Mouse (Mus musculus) heart, postnatal 14 days (tissue): ENCODE measurements around the gene Tex48. TPM values are rescaled to one million over a fixed set of nuclear protein-coding genes. Genes with fewer than 3 reads are reported as not detected.

ENCODE experiments used
- DNase-seq, 2 experiments: peaks; one replicate each; pipeline ENCODE4 v3.0.0; 2021 to 2022
- intact Hi-C: fragments of 180-260 bp; cut with DNase I; formaldehyde crosslinking; loops from one replicate; pipeline ENCODE4 v1.15.1; 2025
- total RNA-seq, 2 experiments: library from RNA; stranded (reverse); gene quantifications; 2 replicates each; pipeline ENCODE4 v1.2.3; 2021

Gene Tex48
- total RNA-seq, 2 experiments from 2014 or later: not detected

GRCm38 (mm10) chr4:63557124-63558059 is 64.8 kb downstream of the Tex48 start:
- peak in 1 of 2 experiments; percentile 12 for DNase-seq
- intact Hi-C loops: no loop called here

Other genes starting within 250 kb of the Tex48 start
- 1 to 10 TPM; 4.3 to 6.2 TPM for gene Akna, start 219.1 kb downstream of the Tex48 start, total RNA-seq
- 10 to 100 TPM; 23.9 to 26.2 TPM for gene Whrn, start 126.4 kb downstream of the Tex48 start, total RNA-seq
- gene Atp6v1g1, start 77.7 kb downstream of the Tex48 start, total RNA-seq: 100 to 1,000 TPM; 149 to 156 TPM
- gene Tmem268, start 63.6 kb downstream of the Tex48 start, total RNA-seq: 1 to 10 TPM; 6.8 to 9.5 TPM
- not detected for gene Gm11213, start 17.2 kb downstream of the Tex48 start, total RNA-seq
- gene Gm11214, start 41.0 kb upstream of the Tex48 start, total RNA-seq: not detected
- not detected for gene Tnfsf15, start 122.7 kb upstream of the Tex48 start, total RNA-seq
- gene Tnfsf8, start 238.9 kb upstream of the Tex48 start, total RNA-seq: not detected